Mouse (Mus musculus) limb, embryonic 14.5 days (tissue): ENCODE results near the gene Tcn2. TPM values are rescaled to one million over a fixed set of nuclear protein-coding genes. Genes with fewer than 3 reads are reported as not detected.
"Not testable (repeated sequence)": the region's sequence is repeated elsewhere in the genome, so short reads cannot be mapped to it uniquely, and the experiment has no call there.

Experiments
- ATAC-seq: fragments of 200-750 bp; cut with Nextera tagmentation; 2 replicates; pipeline ENCODE4 v1.8.0; 2017; ENCODE audit warnings: low read depth, moderate number of reproducible peaks, moderate TSS enrichment; ENCODE audit not compliant: low FRiP score
- DNase-seq: peaks from one replicate; pipeline ENCODE4 v3.0.0-alpha.2; 2015; ENCODE audit warnings: low spot score
- H3K27ac ChIP-seq: fragments of 300-500 bp; sonication (generic); replicated peaks from 2 replicates; pipeline ENCODE4 v1.5.1; 2014; ENCODE audit warnings: low read depth, mild to moderate bottlenecking, low read length, moderate library complexity, mixed read lengths
- H3K27me3 ChIP-seq: fragments of 300-500 bp; sonication (generic); 2 replicates; pipeline ENCODE4 v1.6.1; 2014; ENCODE audit warnings: low read length, mixed read lengths; ENCODE audit not compliant: control insufficient read depth, insufficient read depth
- H3K36me3 ChIP-seq: fragments of 300-500 bp; sonication (generic); 2 replicates; pipeline ENCODE4 v1.6.1; 2014; ENCODE audit warnings: mild to moderate bottlenecking, low read length, moderate library complexity, mixed read lengths; ENCODE audit not compliant: control insufficient read depth, insufficient read depth
- H3K4me1 ChIP-seq: fragments of 300-500 bp; sonication (generic); 2 replicates; pipeline ENCODE4 v1.6.1; 2014; ENCODE audit warnings: antibody characterized with exemption, low read length, mixed read lengths; ENCODE audit not compliant: control insufficient read depth, insufficient read depth
- H3K4me2 ChIP-seq: fragments of 300-500 bp; sonication (generic); replicated peaks from 2 replicates; pipeline ENCODE4 v1.6.1; 2014; ENCODE audit warnings: low read depth, mild to moderate bottlenecking, low read length, moderate library complexity; ENCODE audit not compliant: severe bottlenecking
- H3K4me3 ChIP-seq: fragments of 300-500 bp; sonication (generic); replicated peaks from 2 replicates; pipeline ENCODE4 v1.5.1; 2014; ENCODE audit warnings: low read length
- H3K9ac ChIP-seq: fragments of 300-500 bp; sonication (generic); 2 replicates; pipeline ENCODE4 v1.6.1; 2014; ENCODE audit warnings: mild to moderate bottlenecking, low read depth, low read length, moderate library complexity; ENCODE audit not compliant: severe bottlenecking
- H3K9me3 ChIP-seq: fragments of 300-500 bp; sonication (generic); 2 replicates; pipeline ENCODE4 v1.6.1; 2016; ENCODE audit warnings: low read length; ENCODE audit not compliant: control insufficient read depth
- POLR2A ChIP-seq: fragments of 200-500 bp; IDR thresholded peaks from 2 replicates; pipeline ENCODE4 v1.8.0; 2012; ENCODE audit warnings: inconsistent platforms, mild to moderate bottlenecking, moderate library complexity, borderline replicate concordance; ENCODE audit not compliant: insufficient read depth, insufficient read length; ENCODE audit errors: extremely low read depth
- WGBS: fragments of 180-500 bp; shearing (Covaris S2); extraction: QIAGEN DNeasy Blood & Tissue Kit; methylation state at CpG from one replicate; pipeline ENCODE4 v1.1.7; 2014; 5-methylcytosine and 5-hydroxymethylcytosine counted together
- polyA plus RNA-seq, 2 experiments: library from polyadenylated mRNA; depleted of rRNA in 1 of 2; stranded (reverse) in 1 of 2; unstranded in 1 of 2; fragments of >200 nt; fragmentation: Nextera tagmentation in 1 of 2; extraction: Ambion mirVana in 1 of 2; gene quantifications; 2 replicates each; pipeline versions ENCODE4 v1.2.1 to v1.2.3; 2012 to 2014

Tcn2 gene
- polyA plus RNA-seq, 2 experiments, result 51.5 to 54.3 TPM

DNA sequence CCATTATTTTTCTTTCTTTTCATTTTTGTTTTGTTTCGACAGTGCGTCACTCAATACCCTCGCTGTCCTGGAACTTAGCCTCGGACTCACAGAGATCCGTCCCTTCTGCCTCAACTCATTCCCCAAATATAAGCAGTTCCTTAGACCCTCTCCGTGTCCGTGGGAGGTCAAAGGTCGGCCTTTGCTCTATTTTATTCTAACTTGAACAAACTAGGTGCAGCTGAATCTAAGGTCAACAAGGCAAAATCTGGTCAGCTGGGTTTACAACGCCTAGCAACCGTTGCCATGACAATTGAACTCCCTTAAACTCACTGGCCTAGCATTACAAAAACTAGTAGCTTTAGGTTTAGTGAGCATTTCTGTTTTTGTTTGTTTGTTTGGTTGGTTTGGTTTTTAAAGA, 31.2 kb upstream of the Tcn2 start:
- DNase-seq (no peak), ATAC-seq (no peak)
- Histone ChIP-seq H3K9ac (peak overlapping the region; percentile 80), H3K27me3 (no peaks in the 10 kb centered on the region), H3K27ac (peak overlapping the region; percentile 50), H3K4me2 (peak overlapping the region; percentile 65), H3K4me3 (peak overlapping the region; percentile 61), H3K9me3 (no peaks in the 10 kb centered on the region), H3K4me1 (peaks cover 10% of the 10 kb centered on the region), H3K36me3 (peaks cover 5% of the 10 kb centered on the region)
- 83% methylated on average over 10 of the region's 10 CpGs for WGBS
- no peak for TF ChIP-seq POLR2A

DNA sequence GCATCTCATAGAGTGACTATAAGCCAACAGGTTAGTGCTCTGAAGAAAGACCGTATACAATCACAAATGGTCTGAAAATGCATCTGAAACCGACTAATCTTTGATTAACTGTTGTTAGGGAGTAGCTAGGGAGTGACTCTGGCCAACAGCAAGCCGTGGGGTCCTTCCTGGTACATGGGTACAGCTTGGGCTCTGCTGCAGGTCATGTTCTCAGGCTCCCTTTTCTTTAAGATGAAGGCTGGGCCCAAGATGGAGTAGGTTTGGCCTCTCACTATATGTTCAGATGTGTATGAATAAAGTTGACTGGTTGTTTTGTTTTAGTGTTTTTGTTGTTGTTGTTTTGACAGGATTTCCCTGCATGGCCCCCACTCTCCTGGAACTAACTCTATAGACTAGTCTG, 29.8 kb upstream of the Tcn2 start:
- 66% methylated on average over 3 of the region's 3 CpGs for WGBS
- no peak overlapping the region for H3K9ac ChIP-seq
- H3K4me2 ChIP-seq, result no peak overlapping the region
- DNase-seq (no peak), ATAC-seq (no peak)
- no peak overlapping the region for H3K27ac ChIP-seq
- no peaks in the 10 kb centered on the region; the same call in 1 of the 2 replicates for H3K36me3 ChIP-seq
- H3K4me3 ChIP-seq, result no peak overlapping the region
- H3K9me3 ChIP-seq, result no peaks in the 10 kb centered on the region
- no peak for TF ChIP-seq POLR2A
- peaks cover 10% of the 10 kb centered on the region for H3K4me1 ChIP-seq
- no peaks in the 10 kb centered on the region for H3K27me3 ChIP-seq

DNA sequence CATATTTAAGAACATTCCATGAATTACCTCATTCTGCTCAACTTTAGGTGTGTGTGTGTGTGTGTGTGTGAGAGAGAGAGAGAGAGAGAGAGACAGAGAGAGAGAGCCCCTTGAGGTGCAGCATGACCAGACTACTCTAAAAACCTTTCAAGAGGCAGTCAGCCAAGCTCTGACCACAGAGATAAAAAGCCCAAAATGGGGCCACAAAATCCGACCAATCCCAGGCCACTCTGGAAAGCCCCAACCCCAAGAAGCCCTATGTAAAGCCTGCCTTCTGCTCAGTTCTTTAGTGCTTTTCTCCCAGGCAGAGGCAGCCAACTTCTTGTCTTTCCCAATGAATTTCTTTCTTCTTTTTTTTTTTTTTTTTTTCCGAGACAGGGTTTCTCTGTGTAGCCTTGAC, 28.9 kb upstream of the Tcn2 start:
- WGBS, result 54% methylated on average over 2 of the region's 2 CpGs
- H3K9me3 ChIP-seq, result no peaks in the 10 kb centered on the region
- ATAC-seq, result no peak
- H3K27me3 ChIP-seq, result no peaks in the 10 kb centered on the region
- peaks cover 10% of the 10 kb centered on the region for H3K4me1 ChIP-seq
- no peak overlapping the region for H3K4me2 ChIP-seq
- no peak for DNase-seq
- H3K36me3 ChIP-seq, result no peaks in the 10 kb centered on the region
- no peak for TF ChIP-seq POLR2A
- no peak overlapping the region for H3K4me3 ChIP-seq
- H3K27ac ChIP-seq, result no peak overlapping the region
- H3K9ac ChIP-seq, result no peak overlapping the region

DNA sequence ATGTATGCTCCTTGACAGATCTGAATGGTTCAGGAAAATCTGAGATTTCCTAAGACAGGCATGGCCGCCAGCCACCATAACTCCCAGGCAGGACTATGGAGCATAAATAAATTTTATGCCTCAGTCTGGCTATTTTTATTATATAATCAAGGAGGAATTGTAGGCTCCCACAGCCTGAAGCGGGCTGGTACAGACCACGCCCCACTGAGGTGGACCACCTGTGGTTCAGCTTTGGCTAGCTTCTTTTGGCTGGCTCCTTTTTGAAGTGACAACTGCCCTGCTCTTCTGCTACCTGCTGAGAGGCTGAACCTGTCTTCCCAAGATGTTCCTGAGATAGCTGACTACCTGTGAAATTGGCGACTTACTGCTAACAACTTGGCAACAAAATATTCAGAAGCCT, 23.4 kb upstream of the Tcn2 start:
- H3K4me3 ChIP-seq, ATAC-seq, H3K36me3 ChIP-seq, H3K9me3 ChIP-seq, H3K9ac ChIP-seq, DNase-seq, H3K4me2 ChIP-seq, H3K27ac ChIP-seq, H3K4me1 ChIP-seq, H3K27me3 ChIP-seq: not testable (repeated sequence)
- 73% methylated on average over 4 of the region's 4 CpGs for WGBS

DNA sequence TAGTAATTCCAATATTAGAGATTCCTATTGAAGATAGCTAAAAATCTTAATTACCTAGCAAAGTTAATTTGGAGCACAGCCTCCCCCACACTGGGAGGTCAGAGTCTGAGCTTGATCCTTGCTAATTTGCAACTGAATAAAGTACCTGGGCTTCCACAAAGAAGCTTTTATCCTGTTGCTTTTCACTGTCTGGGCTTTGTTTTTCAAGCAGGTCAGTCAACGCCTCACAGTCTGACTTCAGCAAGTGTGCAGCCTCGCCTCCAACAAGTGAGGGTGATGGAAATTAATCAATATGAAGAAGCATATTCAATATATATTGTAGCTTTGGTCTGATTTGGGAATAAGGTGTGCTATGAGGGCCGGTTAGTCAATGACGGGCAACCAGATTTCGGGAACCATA, 22.9 kb upstream of the Tcn2 start:
- H3K9me3 ChIP-seq, H3K27me3 ChIP-seq, H3K36me3 ChIP-seq, ATAC-seq, H3K4me3 ChIP-seq, H3K9ac ChIP-seq, H3K4me1 ChIP-seq, H3K4me2 ChIP-seq, DNase-seq, H3K27ac ChIP-seq: not testable (repeated sequence)
- 84% methylated on average over 5 of the region's 5 CpGs for WGBS

DNA sequence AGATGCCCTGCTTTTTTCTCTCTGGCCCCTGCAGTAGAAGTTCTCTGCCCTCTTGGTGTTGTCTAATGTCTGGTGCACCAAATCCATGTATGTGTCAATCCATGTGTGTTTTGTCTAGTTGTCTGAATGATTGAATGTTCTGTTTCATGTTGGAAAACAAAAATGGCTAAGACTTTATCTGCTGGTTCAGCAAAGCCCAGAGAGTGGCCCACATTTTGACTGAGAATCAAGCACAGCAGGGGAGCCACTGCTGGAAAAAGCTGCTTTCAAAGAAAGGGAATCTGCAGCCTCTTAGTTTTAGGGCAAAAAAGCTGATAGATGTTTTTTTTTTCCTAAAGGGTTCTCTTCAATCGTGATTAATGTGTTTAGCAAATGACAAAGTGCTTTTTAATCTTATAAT, 14.4 kb upstream of the Tcn2 start:
- H3K4me1 ChIP-seq, result no peaks in the 10 kb centered on the region
- no peak for ATAC-seq
- no peak overlapping the region for H3K4me3 ChIP-seq
- no peaks in the 10 kb centered on the region for H3K36me3 ChIP-seq
- no peak for DNase-seq
- H3K9me3 ChIP-seq, result no peaks in the 10 kb centered on the region
- no peaks in the 10 kb centered on the region for H3K27me3 ChIP-seq
- H3K9ac ChIP-seq, result no peak overlapping the region
- WGBS, result 17% methylated on average over 1 of the region's 1 CpGs
- no peak overlapping the region for H3K4me2 ChIP-seq
- no peak overlapping the region for H3K27ac ChIP-seq
- no peak for TF ChIP-seq POLR2A
